ENCODE assay signal across 8 mouse cellular contexts in genomic region chr14:55617822-55618221, GRCm38 (mm10). TPM values are rescaled to one million over a fixed set of nuclear protein-coding genes. Genes with fewer than 3 reads are reported as not detected.
A peak's percentile ranks its signal among the peaks of the same experiment; 100 is the strongest.
DNase-seq lines count a peak whose midpoint lies in the region; ATAC-seq and TF ChIP-seq lines count a peak whose summit lies in the region.

Rec8 (plus strand) TSS chr14:55618037.

- no peak; the same call in 1 of the 2 replicates for TF ChIP-seq CTCF in forebrain, postnatal 0 days (IDR thresholded peaks at IDR 0.05; ENCODE audit: low read depth)
- no peak for TF ChIP-seq CTCF in olfactory bulb, adult 2 months (IDR thresholded peaks at IDR 0.05; ENCODE audit: insufficient read depth, low read depth, low read length)

- ATAC-seq in forebrain, postnatal 0 days = peak; percentile 84
- ATAC-seq in lung, embryonic 16.5 days (ENCODE audit: low read depth) = peak; percentile 88

- H3K9me3 ChIP-seq in forebrain, postnatal 0 days (ENCODE audit: low read length) = no peaks in the 10 kb centered on the region
- H3K9me3 ChIP-seq in lung, embryonic 16.5 days (ENCODE audit: control insufficient read depth, low read length) = no peaks in the 10 kb centered on the region

- H3K4me1 ChIP-seq in forebrain, postnatal 0 days (ENCODE audit: insufficient read depth) = no peaks in the 10 kb centered on the region
- H3K4me1 ChIP-seq in lung, embryonic 16.5 days (replicated peaks; ENCODE audit: control insufficient read depth, insufficient read depth, low read length) = no peaks in the 10 kb centered on the region; the same call in 1 of the 2 replicates
- H3K4me1 ChIP-seq in olfactory bulb, adult 2 months (ENCODE audit: control insufficient read depth, insufficient read depth, low read length) = no peaks in the 10 kb centered on the region

- no peaks in the 10 kb centered on the region for H3K36me3 ChIP-seq in forebrain, postnatal 0 days (ENCODE audit: insufficient read depth)
- H3K36me3 ChIP-seq in lung, embryonic 16.5 days (ENCODE audit: control insufficient read depth, insufficient read depth, low read length) = no peaks in the 10 kb centered on the region

- H3K27me3 ChIP-seq in forebrain, postnatal 0 days (ENCODE audit: insufficient read depth, low read length) = no peaks in the 10 kb centered on the region
- H3K27me3 ChIP-seq in lung, embryonic 16.5 days (ENCODE audit: control insufficient read depth, insufficient read depth, low read depth, low read length) = no peaks in the 10 kb centered on the region

- no peak within 1 kb of the TSS for H3K27ac ChIP-seq in forebrain, postnatal 0 days (ENCODE audit: low read depth, low read length)
- H3K27ac ChIP-seq in lung, embryonic 16.5 days (ENCODE audit: low read length) = peak within 1 kb of the TSS; percentile 55
- no peak within 1 kb of the TSS for H3K27ac ChIP-seq in olfactory bulb, adult 2 months (ENCODE audit: insufficient read depth, low read depth, low read length)

- peak within 1 kb of the TSS; percentile 28 for H3K4me2 ChIP-seq in forebrain, postnatal 0 days (ENCODE audit: low read depth)
- peak within 1 kb of the TSS; percentile 52 for H3K4me2 ChIP-seq in lung, embryonic 16.5 days (ENCODE audit: low read depth, low read length)

- 35% methylated on average over 21 of the region's 21 CpGs for WGBS in forebrain, postnatal 0 days
- 16% methylated on average over 21 of the region's 21 CpGs for WGBS in lung, embryonic 16.5 days
- 32% methylated on average over 21 of the region's 21 CpGs for WGBS in olfactory bulb, adult 2 months

- DNase-seq in adrenal gland, adult (ENCODE audit: inconsistent age in 2 of 2, low spot score in 1 of 2) = peak; percentile 61 to 69
- DNase-seq in adrenal gland, postnatal 4 days (ENCODE audit: low spot score in 2 of 2) = no peak
- DNase-seq in cerebellum, adult 18-20 months = peak; percentile 69 to 83
- peak; percentile 51 for DNase-seq in forebrain, postnatal 0 days
- peak; percentile 62 for DNase-seq in kidney, adult 9 months
- DNase-seq in urinary bladder, postnatal 14 days (ENCODE audit: low spot score) = no peak

- H3K9ac ChIP-seq in forebrain, postnatal 0 days = no peak within 1 kb of the TSS
- peak within 1 kb of the TSS; percentile 58 for H3K9ac ChIP-seq in lung, embryonic 16.5 days (ENCODE audit: low read length)

- peak within 1 kb of the TSS; percentile 18 for H3K4me3 ChIP-seq in forebrain, postnatal 0 days (ENCODE audit: low read depth, low read length)
- H3K4me3 ChIP-seq in lung, embryonic 16.5 days (ENCODE audit: low read length) = peak within 1 kb of the TSS; percentile 48
- H3K4me3 ChIP-seq in olfactory bulb, adult 2 months (ENCODE audit: insufficient read depth, low read depth, low read length) = peak within 1 kb of the TSS; percentile 12

- no peak for TF ChIP-seq POLR2A in olfactory bulb, adult 2 months (IDR thresholded peaks at IDR 0.05; ENCODE audit: insufficient read depth, low read depth, low read length)

RNA-seq across cellular contexts. Expression of gene Rec8, which starts in this region (rescaled TPM):
- 1 to 10 TPM; 8.0 to 8.6 TPM for total RNA-seq in adrenal gland, postnatal 4 days (2021)
- total RNA-seq in forebrain, postnatal 0 days (2014; rRNA removed) = 8.5 and 9.2 TPM in 2 replicates
- 5.9 and 7.2 TPM in 2 replicates for polyA plus RNA-seq in forebrain, postnatal 0 days (2015; fragmentation: Nextera tagmentation; extraction: Ambion mirVana)
- 23.0 and 23.4 TPM in 2 replicates for polyA plus RNA-seq in lung, embryonic 16.5 days (2015; fragmentation: Nextera tagmentation; extraction: Ambion mirVana)
- not detected in 2 replicates for polyA plus RNA-seq in olfactory bulb, adult 2 months (2012; ENCODE audit: insufficient read depth, insufficient read length, low replicate concordance, missing spikeins)

Comparison
In these comparisons a context has a peak if more than half of its experiments do, and no peak if none do; other contexts are left out.
1. DNase-seq: peak in adrenal gland, adult (2 of 2), cerebellum, adult 18-20 months (2 of 2), forebrain, postnatal 0 days (single experiment) and kidney, adult 9 months (single experiment); none in adrenal gland, postnatal 4 days (0 of 2) and urinary bladder, postnatal 14 days (single experiment).
2. Peak in every context shown above with its lines, with median percentiles within 50 percentile points of each other: H3K4me3 ChIP-seq.